Mouse (Mus musculus) heart, postnatal 0 days (tissue): ENCODE measurements around the gene Gm9918.

ENCODE experiments used
- CTCF ChIP-seq: IDR thresholded peaks from 2 replicates; pipeline ENCODE4 v1.5.1; 2016; ENCODE audit warnings: antibody characterized with exemption, control low read depth, low read depth
- EP300 ChIP-seq: IDR thresholded peaks from 2 replicates; pipeline ENCODE4 v1.6.1; 2016; ENCODE audit warnings: antibody characterized with exemption, low read depth

GRCm38 (mm10) chr15:102287395-102287794, 17.0 kb downstream of the Gm9918 start:
- TF ChIP-seq EP300 = no peak
- peak; percentile 64 for TF ChIP-seq CTCF
